Mouse (Mus musculus): ENCODE measurements around the gene Syn2. TPM values are rescaled to one million over a fixed set of nuclear protein-coding genes. Genes with fewer than 3 reads are reported as not detected.

The Syn2 gene
- polyA plus RNA-seq, 1 experiment from 2014 or later, result 81.4 TPM

DNA sequence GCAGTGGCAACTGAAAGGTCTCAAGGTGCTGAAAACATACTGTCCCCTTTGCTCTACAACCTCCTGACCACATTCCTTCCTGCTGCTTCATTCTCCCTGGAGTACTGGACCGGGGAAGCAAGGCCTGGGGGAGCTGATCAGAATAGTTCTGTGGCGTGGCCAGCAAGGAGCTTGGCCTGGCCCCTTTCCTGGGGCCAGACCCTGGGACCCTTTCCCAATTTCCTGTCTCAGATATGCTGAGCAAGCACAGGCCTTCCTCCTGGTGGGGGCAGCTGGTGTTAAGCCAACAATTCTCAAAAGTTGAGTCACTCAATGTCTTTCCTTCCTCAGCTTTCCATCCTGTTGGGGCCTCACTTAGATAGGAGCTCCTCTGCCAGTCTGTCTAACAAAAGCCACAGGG is 135.4 kb downstream of the Syn2 start:
- H3K27me3 ChIP-seq (ENCODE audit: control insufficient read depth, insufficient read depth, low read length), result no peaks in the 10 kb centered on the region
- H3K27ac ChIP-seq (ENCODE audit: low read depth, low read length), result no peak overlapping the region
- H3K4me2 ChIP-seq (ENCODE audit: low read depth, low read length), result no peak overlapping the region
- H3K4me1 ChIP-seq (ENCODE audit: control insufficient read depth, insufficient read depth, low read length), result no peaks in the 10 kb centered on the region
- no peak for ATAC-seq (ENCODE audit: low read depth)
- WGBS, result 60% methylated on average over 2 of the region's 2 CpGs
- H3K36me3 ChIP-seq (ENCODE audit: control insufficient read depth, insufficient read depth, low read length), result no peaks in the 10 kb centered on the region
- H3K4me3 ChIP-seq (ENCODE audit: low read depth, low read length), result no peak overlapping the region
- no peak overlapping the region for H3K9ac ChIP-seq (replicated peaks; ENCODE audit: low read depth, low read length)
- no peaks in the 10 kb centered on the region for H3K9me3 ChIP-seq (ENCODE audit: control insufficient read depth, low read length)

DNA sequence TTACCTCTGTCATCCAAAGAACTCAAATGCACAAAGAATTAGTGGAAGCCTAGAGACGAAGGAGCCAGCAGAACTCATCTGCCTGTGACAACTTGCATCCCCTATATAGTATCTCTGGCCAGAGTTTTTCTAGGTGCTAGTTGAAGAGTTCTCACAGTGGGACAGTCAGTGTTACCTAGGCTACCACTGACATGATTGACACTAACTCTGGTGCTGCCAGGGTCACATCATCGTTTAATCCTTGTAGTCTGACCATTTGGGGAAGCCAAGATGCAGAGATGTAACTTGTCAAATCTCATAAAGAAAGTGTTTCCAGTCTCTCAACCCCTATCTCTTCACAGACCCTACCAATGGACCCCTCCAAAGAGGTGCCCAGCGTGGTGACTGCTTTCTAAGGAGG is 136.6 kb downstream of the Syn2 start:
- Histone ChIP-seq H3K4me3 (ENCODE audit: low read depth, low read length) (no peak overlapping the region), H3K9me3 (ENCODE audit: control insufficient read depth, low read length) (no peaks in the 10 kb centered on the region), H3K4me1 (ENCODE audit: control insufficient read depth, insufficient read depth, low read length) (no peaks in the 10 kb centered on the region), H3K27ac (ENCODE audit: low read depth, low read length) (no peak overlapping the region), H3K27me3 (ENCODE audit: control insufficient read depth, insufficient read depth, low read length) (no peaks in the 10 kb centered on the region), H3K4me2 (ENCODE audit: low read depth, low read length) (no peak overlapping the region), H3K36me3 (ENCODE audit: control insufficient read depth, insufficient read depth, low read length) (no peaks in the 10 kb centered on the region), H3K9ac (replicated peaks; ENCODE audit: low read depth, low read length) (no peak overlapping the region)
- no peak for ATAC-seq (ENCODE audit: low read depth)
- WGBS, result 78% methylated on average over 3 of the region's 3 CpGs

DNA sequence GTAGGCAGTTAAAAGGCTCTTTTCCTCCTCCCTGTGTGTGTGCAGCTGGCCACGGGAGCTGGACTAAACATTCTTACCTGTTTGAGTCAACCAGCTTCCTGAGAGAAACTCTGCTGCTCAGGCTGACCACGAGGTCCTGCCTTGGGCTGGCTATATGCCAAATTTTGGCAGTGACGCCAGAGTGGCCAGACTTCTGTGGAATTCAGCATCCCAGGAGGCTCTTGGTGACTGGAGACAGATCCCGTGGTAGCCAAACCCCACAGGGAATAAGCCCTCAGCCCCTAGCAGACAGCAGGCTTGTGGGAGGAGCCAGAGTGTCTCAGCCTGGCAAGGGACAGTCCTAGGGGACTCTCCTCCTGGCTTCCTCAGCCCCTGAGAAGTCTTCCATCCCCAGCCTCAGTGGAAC is 137.2 kb downstream of the Syn2 start:
- 21% methylated on average over 4 of the region's 4 CpGs for WGBS
- Histone ChIP-seq H3K4me2 (ENCODE audit: low read depth, low read length) (no peak overlapping the region), H3K27me3 (ENCODE audit: control insufficient read depth, insufficient read depth, low read length) (no peaks in the 10 kb centered on the region), H3K4me3 (ENCODE audit: low read depth, low read length) (no peak overlapping the region), H3K36me3 (ENCODE audit: control insufficient read depth, insufficient read depth, low read length) (no peaks in the 10 kb centered on the region), H3K9ac (replicated peaks; ENCODE audit: low read depth, low read length) (no peak overlapping the region), H3K9me3 (ENCODE audit: control insufficient read depth, low read length) (no peaks in the 10 kb centered on the region), H3K4me1 (ENCODE audit: control insufficient read depth, insufficient read depth, low read length) (no peaks in the 10 kb centered on the region), H3K27ac (ENCODE audit: low read depth, low read length) (no peak overlapping the region)
- ATAC-seq (ENCODE audit: low read depth), result no peak

DNA sequence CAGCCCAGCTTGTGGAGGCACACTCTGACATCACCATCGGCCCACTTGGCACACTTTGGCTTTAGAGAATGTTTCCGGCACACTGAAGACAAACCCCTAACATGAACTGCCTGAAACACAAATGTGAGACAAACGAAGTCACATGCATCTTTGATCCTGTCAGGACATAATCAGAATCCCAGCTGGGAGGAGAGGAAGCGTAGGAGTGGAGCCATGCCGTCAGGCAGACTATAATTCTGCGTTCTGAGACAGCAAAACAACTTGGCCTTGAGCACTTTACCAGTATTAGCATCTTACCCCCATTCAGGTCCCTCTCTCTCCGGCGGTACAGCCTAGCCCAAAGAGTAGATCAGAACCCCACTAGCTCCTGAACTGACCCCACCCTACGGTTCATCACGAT is 138.6 kb downstream of the Syn2 start:
- Histone ChIP-seq H3K27ac (ENCODE audit: low read depth, low read length) (no peak overlapping the region), H3K36me3 (ENCODE audit: control insufficient read depth, insufficient read depth, low read length) (no peaks in the 10 kb centered on the region), H3K27me3 (ENCODE audit: control insufficient read depth, insufficient read depth, low read length) (no peaks in the 10 kb centered on the region), H3K9ac (replicated peaks; ENCODE audit: low read depth, low read length) (no peak overlapping the region), H3K4me2 (ENCODE audit: low read depth, low read length) (no peak overlapping the region), H3K4me1 (ENCODE audit: control insufficient read depth, insufficient read depth, low read length) (no peaks in the 10 kb centered on the region), H3K9me3 (ENCODE audit: control insufficient read depth, low read length) (no peaks in the 10 kb centered on the region), H3K4me3 (ENCODE audit: low read depth, low read length) (no peak overlapping the region)
- no peak for ATAC-seq (ENCODE audit: low read depth)
- 81% methylated on average over 10 of the region's 10 CpGs for WGBS

GRCm38 (mm10) chr6:115274705-115275104 is 140.0 kb downstream of the Syn2 start:
- no peaks in the 10 kb centered on the region for H3K9me3 ChIP-seq (ENCODE audit: control insufficient read depth, low read length)
- WGBS, result 61% methylated on average over 9 of the region's 9 CpGs

DNA sequence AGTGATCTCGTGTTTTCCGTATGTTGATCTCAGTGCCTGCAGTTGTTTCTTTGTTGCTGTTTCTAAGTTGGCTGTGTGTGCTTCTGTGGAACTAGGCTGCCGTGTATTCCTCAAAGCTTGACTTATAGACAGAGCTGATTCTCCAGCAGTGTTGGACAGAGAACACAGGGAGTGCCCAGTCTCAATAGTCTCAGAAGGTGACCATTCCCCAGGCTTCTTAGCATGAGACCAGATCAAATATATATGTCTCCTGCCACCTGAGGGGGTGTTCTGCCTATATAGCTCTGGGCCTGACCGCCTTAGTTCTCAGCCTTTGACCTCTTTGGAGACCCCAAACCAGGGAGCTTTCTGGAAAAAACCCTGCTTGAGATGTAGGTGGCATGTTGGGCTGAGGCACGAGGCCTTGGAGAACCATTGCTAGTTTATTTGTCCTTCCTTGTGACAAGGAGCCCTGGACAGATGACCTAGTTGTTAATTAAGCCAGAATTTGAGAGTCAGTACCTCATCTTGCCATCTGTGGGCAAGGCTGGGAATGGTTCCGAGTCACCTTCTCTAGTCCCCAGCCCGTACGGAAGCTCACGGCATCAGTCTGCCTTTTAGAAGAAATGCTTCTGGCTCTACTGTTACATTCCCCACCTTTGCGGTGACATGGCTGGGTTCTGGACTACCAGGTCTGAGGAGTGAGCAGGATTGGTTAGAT is 140.6 kb downstream of the Syn2 start:
- H3K4me3 ChIP-seq (ENCODE audit: low read depth, low read length), result no peak overlapping the region
- H3K36me3 ChIP-seq (ENCODE audit: control insufficient read depth, insufficient read depth, low read length), result no peaks in the 10 kb centered on the region
- 85% methylated on average over 10 of the region's 10 CpGs for WGBS
- no peaks in the 10 kb centered on the region for H3K27me3 ChIP-seq (ENCODE audit: control insufficient read depth, insufficient read depth, low read length)
- no peak overlapping the region for H3K9ac ChIP-seq (replicated peaks; ENCODE audit: low read depth, low read length)
- H3K4me1 ChIP-seq (ENCODE audit: control insufficient read depth, insufficient read depth, low read length), result no peaks in the 10 kb centered on the region
- ATAC-seq (ENCODE audit: low read depth), result no peak
- H3K9me3 ChIP-seq (ENCODE audit: control insufficient read depth, low read length), result no peaks in the 10 kb centered on the region
- H3K27ac ChIP-seq (ENCODE audit: low read depth, low read length), result no peak overlapping the region
- H3K4me2 ChIP-seq (ENCODE audit: low read depth, low read length), result no peak overlapping the region

More at GRCm38 (mm10) chr6:115274705-115275104, 140.0 kb downstream of the Syn2 start:
- Histone ChIP-seq H3K4me3 (ENCODE audit: low read depth, low read length) (no peak overlapping the region), H3K36me3 (ENCODE audit: control insufficient read depth, insufficient read depth, low read length) (no peaks in the 10 kb centered on the region), H3K4me1 (ENCODE audit: control insufficient read depth, insufficient read depth, low read length) (no peaks in the 10 kb centered on the region), H3K27me3 (ENCODE audit: control insufficient read depth, insufficient read depth, low read length) (no peaks in the 10 kb centered on the region), H3K27ac (ENCODE audit: low read depth, low read length) (no peak overlapping the region), H3K4me2 (ENCODE audit: low read depth, low read length) (no peak overlapping the region), H3K9ac (replicated peaks; ENCODE audit: low read depth, low read length) (no peak overlapping the region)
- ATAC-seq (ENCODE audit: low read depth), result no peak

DNA sequence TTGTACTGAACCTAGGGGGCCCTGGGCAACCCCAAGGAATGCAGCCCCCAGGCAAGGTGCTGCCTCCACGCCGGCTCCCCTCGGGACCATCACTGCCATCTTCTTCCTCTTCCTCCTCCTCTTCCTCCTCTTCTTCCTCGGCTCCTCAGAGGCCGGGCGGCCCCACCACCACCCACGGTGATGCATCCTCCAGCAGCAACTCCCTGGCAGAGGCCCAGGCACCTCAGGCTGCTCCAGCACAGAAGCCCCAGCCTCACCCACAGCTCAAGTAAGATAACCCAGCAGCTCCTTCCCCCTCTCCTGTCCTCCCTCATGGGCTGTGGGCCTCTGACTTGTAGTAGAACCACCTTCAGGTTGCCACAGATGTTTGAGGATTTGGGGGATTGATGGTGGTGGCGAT is 143.4 kb downstream of the Syn2 start:
- Histone ChIP-seq H3K9me3 (ENCODE audit: control insufficient read depth, low read length) (no peaks in the 10 kb centered on the region), H3K27ac (ENCODE audit: low read depth, low read length) (no peak overlapping the region), H3K4me1 (ENCODE audit: control insufficient read depth, insufficient read depth, low read length) (no peaks in the 10 kb centered on the region), H3K4me2 (ENCODE audit: low read depth, low read length) (no peak overlapping the region), H3K36me3 (ENCODE audit: control insufficient read depth, insufficient read depth, low read length) (no peaks in the 10 kb centered on the region), H3K4me3 (ENCODE audit: low read depth, low read length) (no peak overlapping the region), H3K27me3 (ENCODE audit: control insufficient read depth, insufficient read depth, low read length) (no peaks in the 10 kb centered on the region), H3K9ac (replicated peaks; ENCODE audit: low read depth, low read length) (no peak overlapping the region)
- no peak for ATAC-seq (ENCODE audit: low read depth)
- WGBS, result 81% methylated on average over 8 of the region's 8 CpGs

DNA sequence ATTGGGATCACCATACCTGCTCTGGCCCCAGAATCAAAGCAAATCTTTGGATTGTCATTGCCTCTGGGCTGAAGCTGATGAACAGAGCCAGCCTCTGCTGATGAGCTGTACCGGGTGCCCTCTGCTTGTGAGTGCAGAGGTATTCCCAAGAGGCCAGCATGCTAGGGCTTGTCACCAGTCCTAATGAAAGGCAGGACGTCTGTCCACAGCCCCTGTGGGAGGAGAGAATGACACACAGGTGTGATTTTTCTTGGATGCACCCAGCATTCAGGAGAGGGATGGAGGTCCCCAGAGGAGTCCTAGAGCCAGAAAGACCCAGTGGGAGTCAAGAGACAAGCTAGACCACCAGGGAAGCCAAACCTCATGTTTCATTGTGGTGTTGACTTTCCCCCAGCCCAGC is 144.9 kb downstream of the Syn2 start:
- H3K27ac ChIP-seq (ENCODE audit: low read depth, low read length), result no peak overlapping the region
- H3K4me1 ChIP-seq (ENCODE audit: control insufficient read depth, insufficient read depth, low read length), result no peaks in the 10 kb centered on the region
- no peaks in the 10 kb centered on the region for H3K36me3 ChIP-seq (ENCODE audit: control insufficient read depth, insufficient read depth, low read length)
- no peak for ATAC-seq (ENCODE audit: low read depth)
- H3K4me3 ChIP-seq (ENCODE audit: low read depth, low read length), result no peak overlapping the region
- no peak overlapping the region for H3K9ac ChIP-seq (replicated peaks; ENCODE audit: low read depth, low read length)
- no peaks in the 10 kb centered on the region for H3K27me3 ChIP-seq (ENCODE audit: control insufficient read depth, insufficient read depth, low read length)
- no peak overlapping the region for H3K4me2 ChIP-seq (ENCODE audit: low read depth, low read length)
- no peaks in the 10 kb centered on the region for H3K9me3 ChIP-seq (ENCODE audit: control insufficient read depth, low read length)
- 76% methylated on average over 2 of the region's 2 CpGs for WGBS

GRCm38 (mm10) chr6:115284153-115284552 is 149.5 kb downstream of the Syn2 start:
- no peaks in the 10 kb centered on the region for H3K9me3 ChIP-seq (ENCODE audit: control insufficient read depth, low read length)
- no peak overlapping the region for H3K27ac ChIP-seq (ENCODE audit: low read depth, low read length)
- no peaks in the 10 kb centered on the region for H3K4me1 ChIP-seq (ENCODE audit: control insufficient read depth, insufficient read depth, low read length)
- H3K27me3 ChIP-seq (ENCODE audit: control insufficient read depth, insufficient read depth, low read length), result no peaks in the 10 kb centered on the region
- no peak for ATAC-seq (ENCODE audit: low read depth)
- H3K9ac ChIP-seq (replicated peaks; ENCODE audit: low read depth, low read length), result no peak overlapping the region
- no peaks in the 10 kb centered on the region for H3K36me3 ChIP-seq (ENCODE audit: control insufficient read depth, insufficient read depth, low read length)
- H3K4me2 ChIP-seq (ENCODE audit: low read depth, low read length), result no peak overlapping the region
- WGBS, result 92% methylated on average over 2 of the region's 2 CpGs
- H3K4me3 ChIP-seq (ENCODE audit: low read depth, low read length), result no peak overlapping the region
